ENCODE assay signal across 10 mouse cellular contexts in genomic region chr1:168093044-168093443, GRCm38 (mm10).
DNase-seq lines count a peak whose midpoint lies in the region; ATAC-seq and TF ChIP-seq lines count a peak whose summit lies in the region.
"Had no signal": no experiment of that assay in that cellular context is flagged by ENCODE, and none has a peak within 500 bp of the region (broad histone marks: within the 10 kb centered on the region; RNA-seq: fewer than 3 reads in every experiment).

No protein-coding gene starts in this region.

- H3K27ac ChIP-seq in hindbrain, embryonic 14.5 days: no peak overlapping the region
- no peak overlapping the region for H3K27ac ChIP-seq in hindbrain, embryonic 10.5 days
- no peak overlapping the region for H3K27ac ChIP-seq in left cerebral cortex, adult 2 months
- H3K27ac ChIP-seq: heart, embryonic 15.5 days had no signal

- no peak overlapping the region for H3K4me3 ChIP-seq in hindbrain, embryonic 14.5 days (replicated peaks; ENCODE audit: low read length)
- H3K4me3 ChIP-seq in hindbrain, embryonic 10.5 days: no peak overlapping the region
- H3K4me3 ChIP-seq in left cerebral cortex, adult 2 months: no peak overlapping the region
- H3K4me3 ChIP-seq: heart, embryonic 15.5 days; megakaryocyte, embryonic 14.5 days had no signal

- H3K4me1 ChIP-seq in hindbrain, embryonic 14.5 days (replicated peaks; ENCODE audit: control insufficient read depth, insufficient read depth, low read length): peaks cover 10% of the 10 kb centered on the region
- H3K4me1 ChIP-seq in hindbrain, embryonic 10.5 days (replicated peaks): peaks cover 19% of the 10 kb centered on the region
- H3K4me1 ChIP-seq: heart, embryonic 15.5 days; megakaryocyte, embryonic 14.5 days had no signal

- H3K4me2 ChIP-seq in hindbrain, embryonic 14.5 days (replicated peaks): no peak overlapping the region
- H3K4me2 ChIP-seq: heart, embryonic 15.5 days had no signal

- intact Hi-C loops in left cerebral cortex, adult 2 months (cut with DNase I): no loop called here

- H3K9ac ChIP-seq in hindbrain, embryonic 14.5 days: no peak overlapping the region
- H3K9ac ChIP-seq: heart, embryonic 15.5 days had no signal

- peak; percentile 55 for TF ChIP-seq CTCF in left cerebral cortex, adult 2 months (IDR thresholded peaks at IDR 0.05)

- peak; percentile 43; the same call in 1 of the 2 replicates for ATAC-seq in hindbrain, embryonic 14.5 days (ENCODE audit: low FRiP score)

- H3K27me3 ChIP-seq in hindbrain, embryonic 14.5 days (ENCODE audit: control insufficient read depth, insufficient read depth, low read length): no peaks in the 10 kb centered on the region
- no peaks in the 10 kb centered on the region for H3K27me3 ChIP-seq in hindbrain, embryonic 10.5 days (ENCODE audit: insufficient read depth, poor library complexity, severe bottlenecking)
- H3K27me3 ChIP-seq: heart, embryonic 15.5 days had no signal

- H3K9me3 ChIP-seq in hindbrain, embryonic 14.5 days (ENCODE audit: control insufficient read depth, low read length): no peaks in the 10 kb centered on the region
- H3K9me3 ChIP-seq in hindbrain, embryonic 10.5 days: no peaks in the 10 kb centered on the region
- H3K9me3 ChIP-seq: heart, embryonic 15.5 days; megakaryocyte, embryonic 14.5 days had no signal

- DNase-seq in hindbrain, embryonic 14.5 days (ENCODE audit: low spot score): peak; percentile 56
- DNase-seq in hindbrain, embryonic 10.5 days (ENCODE audit: low spot score): no peak
- DNase-seq in brain, adult 2 months (ENCODE audit: low read depth, low spot score): peak; percentile 83
- peak; percentile 24 to 31 for DNase-seq in frontal cortex, postnatal 14 days (ENCODE audit: low spot score in 2 of 2)
- peak; percentile 19 to 20 for DNase-seq in left cerebral cortex, adult 2 months (ENCODE audit: extremely low spot score in 1 of 2, low spot score in 2 of 2)
- DNase-seq in right cerebral cortex, postnatal 14 days: peak; percentile 45
- DNase-seq in T-cell, adult 2 months (ENCODE audit: low spot score): no peak
- DNase-seq in testis, postnatal 10 days (ENCODE audit: low spot score): no peak

- H3K36me3 ChIP-seq in hindbrain, embryonic 14.5 days (replicated peaks; ENCODE audit: control insufficient read depth, insufficient read depth): no peaks in the 10 kb centered on the region
- no peaks in the 10 kb centered on the region for H3K36me3 ChIP-seq in hindbrain, embryonic 10.5 days
- H3K36me3 ChIP-seq: heart, embryonic 15.5 days had no signal

- 82% methylated on average over 2 of the region's 2 CpGs for WGBS in hindbrain, embryonic 14.5 days
- WGBS in hindbrain, embryonic 10.5 days: 87% methylated on average over 2 of the region's 2 CpGs

Comparison
In these comparisons a context has a peak if more than half of its experiments do, and no peak if none do; other contexts are left out.
1. DNase-seq: peak in hindbrain, embryonic 14.5 days (single experiment), brain, adult 2 months (single experiment), frontal cortex, postnatal 14 days (2 of 2), left cerebral cortex, adult 2 months (2 of 2) and right cerebral cortex, postnatal 14 days (single experiment); none in hindbrain, embryonic 10.5 days (single experiment), T-cell, adult 2 months (single experiment) and testis, postnatal 10 days (single experiment).